Mouse (Mus musculus) liver, adult 2 months (tissue): ENCODE measurements at regions not wholly inside any gene's neighbourhood (a gene's known extent, or its start where the extent isn't known, plus 50 kb on each side); places are given as distances from the start of the nearest gene placed in this dataset.

Source experiments
- DNase-seq: peaks from one replicate; pipeline ENCODE4 v3.0.0-alpha.2; 2011; ENCODE audit warnings: low read depth, low spot score; ENCODE audit errors: extremely low read depth
- H3K27ac ChIP-seq: fragments of 200-500 bp; replicated peaks from 2 replicates; pipeline ENCODE4 v1.5.1; 2012; ENCODE audit warnings: low read depth, mild to moderate bottlenecking, control low read depth, inconsistent platforms, low read length; ENCODE audit not compliant: insufficient read depth
- H3K27me3 ChIP-seq: fragments of 200-500 bp; 2 replicates; pipeline ENCODE4 v1.6.1; 2012; ENCODE audit warnings: mild to moderate bottlenecking, moderate library complexity, low read length, inconsistent platforms; ENCODE audit not compliant: control insufficient read depth, insufficient read depth
- H3K36me3 ChIP-seq: fragments of 200-500 bp; 2 replicates; pipeline ENCODE4 v1.6.1; 2012; ENCODE audit warnings: low read length, inconsistent platforms; ENCODE audit not compliant: control insufficient read depth, insufficient read depth
- H3K4me1 ChIP-seq: fragments of 200-500 bp; 2 replicates; pipeline ENCODE4 v1.6.1; 2011; ENCODE audit warnings: low read length; ENCODE audit not compliant: control insufficient read depth, insufficient read depth
- H3K4me3 ChIP-seq: fragments of 200-500 bp; 2 replicates; pipeline ENCODE4 v1.5.1; 2011; ENCODE audit warnings: low read depth, mild to moderate bottlenecking, control low read depth, low read length, moderate library complexity; ENCODE audit not compliant: insufficient read depth
- H3K79me2 ChIP-seq: fragments of 200-500 bp; 2 replicates; pipeline ENCODE4 v1.6.1; 2012; ENCODE audit warnings: inconsistent platforms, mild to moderate bottlenecking, low read length, moderate library complexity; ENCODE audit not compliant: control insufficient read depth, insufficient read depth
- H3K9ac ChIP-seq: fragments of 200-500 bp; 2 replicates; pipeline ENCODE4 v1.6.1; 2012; ENCODE audit warnings: low read depth, mild to moderate bottlenecking, control low read depth, inconsistent platforms, low read length
- CTCF ChIP-seq: fragments of 200-500 bp; IDR thresholded peaks from 2 replicates; pipeline ENCODE4 v1.5.1; 2011; ENCODE audit warnings: low read depth, low read length, control low read depth
- POLR2A ChIP-seq: fragments of 200-500 bp; IDR thresholded peaks from 2 replicates; pipeline ENCODE4 v1.6.1; 2011; ENCODE audit warnings: low read length, control low read depth; ENCODE audit not compliant: insufficient read depth; ENCODE audit errors: extremely low read depth
- WGBS: fragments of 180-500 bp; shearing (Covaris S2); methylation state at CpG from one replicate; pipeline ENCODE4 v1.1.7; 2018; 5-methylcytosine and 5-hydroxymethylcytosine counted together

GRCm38 (mm10) chr13:97847561-97847960, 87.1 kb upstream of the Gm10260 start:
- Histone ChIP-seq H3K4me3 (no peak overlapping the region), H3K4me1 (no peaks in the 10 kb centered on the region), H3K27ac (no peak overlapping the region), H3K79me2 (no peaks in the 10 kb centered on the region), H3K9ac (no peak overlapping the region), H3K36me3 (no peaks in the 10 kb centered on the region), H3K27me3 (no peaks in the 10 kb centered on the region)
- DNase-seq: no peak
- TF ChIP-seq CTCF: no peak
- TF ChIP-seq POLR2A: no peak
- WGBS: 93% methylated on average over 6 of the region's 6 CpGs

- no peak overlapping the region for H3K27ac ChIP-seq
- no peaks in the 10 kb centered on the region for H3K36me3 ChIP-seq
- H3K4me3 ChIP-seq: no peak overlapping the region
- H3K27me3 ChIP-seq: no peaks in the 10 kb centered on the region
- no peaks in the 10 kb centered on the region for H3K79me2 ChIP-seq
- H3K4me1 ChIP-seq: no peaks in the 10 kb centered on the region
- no peak overlapping the region for H3K9ac ChIP-seq
- 91% methylated on average over 5 of the region's 5 CpGs for WGBS
- no peak for TF ChIP-seq POLR2A
- no peak for TF ChIP-seq CTCF
- no peak for DNase-seq
These were observed 84.7 kb upstream of the Gm10260 start for GRCm38 (mm10) chr13:97845148-97845547.

DNA sequence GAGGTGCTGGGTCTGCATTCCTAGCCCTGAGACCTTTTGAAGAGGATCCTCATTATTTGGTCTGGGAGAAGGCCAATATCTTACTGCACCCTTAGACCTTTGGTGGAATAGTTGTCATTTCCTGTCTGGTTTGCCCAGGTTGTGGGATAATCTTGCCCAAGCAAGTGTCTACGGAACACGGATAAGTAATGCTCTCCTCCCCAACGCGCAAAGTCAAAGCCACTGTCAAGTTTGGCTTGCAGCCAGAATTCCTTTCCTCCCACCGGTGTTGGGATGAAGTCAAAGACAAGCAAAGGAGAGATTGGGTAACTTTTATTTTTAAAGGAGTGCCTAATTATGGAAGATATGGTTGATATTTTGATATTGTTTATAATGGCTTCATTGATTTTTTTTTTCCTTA, 82.4 kb upstream of the Gm10260 start:
- 33% methylated on average over 5 of the region's 5 CpGs for WGBS
- H3K27me3 ChIP-seq: no peaks in the 10 kb centered on the region
- no peak overlapping the region for H3K27ac ChIP-seq
- H3K9ac ChIP-seq: no peak overlapping the region
- no peak for DNase-seq
- no peaks in the 10 kb centered on the region for H3K4me1 ChIP-seq
- no peak for TF ChIP-seq CTCF
- no peak for TF ChIP-seq POLR2A
- no peaks in the 10 kb centered on the region for H3K79me2 ChIP-seq
- no peak overlapping the region for H3K4me3 ChIP-seq
- no peaks in the 10 kb centered on the region for H3K36me3 ChIP-seq

DNA sequence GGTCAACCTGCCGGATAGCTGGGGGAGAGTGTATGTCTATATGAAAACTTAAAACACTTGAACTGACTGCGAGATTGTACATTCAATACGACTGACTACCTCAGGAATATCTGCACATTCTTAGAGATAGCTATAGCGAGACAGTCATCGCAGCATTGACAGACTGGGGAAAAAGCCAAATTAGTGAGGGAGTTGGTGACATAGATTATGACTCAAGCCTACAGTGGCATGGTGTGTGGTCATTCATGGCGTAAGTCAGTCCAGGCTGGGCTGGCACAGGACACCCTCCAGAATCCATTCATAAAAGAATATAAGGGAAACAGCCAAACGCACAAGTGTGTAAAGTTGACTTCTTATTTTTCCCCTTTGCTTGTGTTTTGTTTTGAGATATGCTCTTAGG, 81.1 kb upstream of the Gm10260 start:
- no peaks in the 10 kb centered on the region for H3K4me1 ChIP-seq
- TF ChIP-seq POLR2A (no peak), CTCF (no peak)
- no peak overlapping the region for H3K27ac ChIP-seq
- DNase-seq: no peak
- H3K36me3 ChIP-seq: no peaks in the 10 kb centered on the region
- H3K9ac ChIP-seq: no peak overlapping the region
- H3K4me3 ChIP-seq: no peak overlapping the region
- H3K27me3 ChIP-seq: no peaks in the 10 kb centered on the region
- WGBS: 89% methylated on average over 7 of the region's 7 CpGs
- no peaks in the 10 kb centered on the region for H3K79me2 ChIP-seq

DNA sequence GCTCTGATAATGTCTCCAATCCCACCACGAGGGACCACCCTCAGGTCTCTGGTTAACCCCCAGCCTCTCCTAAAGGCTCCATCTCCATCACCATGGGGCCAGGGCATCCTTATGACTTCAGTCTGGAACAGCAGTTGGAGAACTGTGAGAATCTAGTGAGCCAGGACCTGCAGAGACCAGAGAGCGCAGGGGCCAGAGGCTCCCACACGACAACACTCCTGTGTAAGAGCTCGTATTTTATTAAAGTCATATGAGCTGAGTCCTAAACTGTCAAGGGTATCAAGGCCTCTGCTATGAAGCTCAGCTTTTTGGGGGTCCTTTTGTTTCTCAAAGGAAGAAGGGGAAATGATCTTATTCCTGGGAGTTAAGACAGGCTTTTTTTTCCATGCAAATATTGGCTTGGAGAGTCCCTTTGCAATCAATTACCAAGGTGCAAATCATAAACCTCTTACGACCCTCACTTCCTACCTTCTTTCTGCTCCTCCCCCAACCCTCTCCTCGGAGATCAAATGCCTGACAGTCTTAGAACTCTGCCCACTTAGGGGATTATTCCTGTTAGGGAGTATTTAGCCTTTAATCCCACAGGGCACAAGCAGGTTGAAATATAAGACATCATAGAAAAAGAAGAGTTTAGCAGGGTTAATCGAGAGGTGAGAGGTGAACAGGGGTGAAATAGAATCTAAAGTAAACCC, 79.3 kb upstream of the Gm10260 start:
- no peaks in the 10 kb centered on the region for H3K27me3 ChIP-seq
- H3K79me2 ChIP-seq: no peaks in the 10 kb centered on the region
- no peak overlapping the region for H3K27ac ChIP-seq
- no peak for DNase-seq
- no peak overlapping the region for H3K9ac ChIP-seq
- H3K4me3 ChIP-seq: no peak overlapping the region
- no peak for TF ChIP-seq POLR2A
- TF ChIP-seq CTCF: no peak
- no peaks in the 10 kb centered on the region for H3K36me3 ChIP-seq
- WGBS: 57% methylated on average over 7 of the region's 7 CpGs
- H3K4me1 ChIP-seq: no peaks in the 10 kb centered on the region

DNA sequence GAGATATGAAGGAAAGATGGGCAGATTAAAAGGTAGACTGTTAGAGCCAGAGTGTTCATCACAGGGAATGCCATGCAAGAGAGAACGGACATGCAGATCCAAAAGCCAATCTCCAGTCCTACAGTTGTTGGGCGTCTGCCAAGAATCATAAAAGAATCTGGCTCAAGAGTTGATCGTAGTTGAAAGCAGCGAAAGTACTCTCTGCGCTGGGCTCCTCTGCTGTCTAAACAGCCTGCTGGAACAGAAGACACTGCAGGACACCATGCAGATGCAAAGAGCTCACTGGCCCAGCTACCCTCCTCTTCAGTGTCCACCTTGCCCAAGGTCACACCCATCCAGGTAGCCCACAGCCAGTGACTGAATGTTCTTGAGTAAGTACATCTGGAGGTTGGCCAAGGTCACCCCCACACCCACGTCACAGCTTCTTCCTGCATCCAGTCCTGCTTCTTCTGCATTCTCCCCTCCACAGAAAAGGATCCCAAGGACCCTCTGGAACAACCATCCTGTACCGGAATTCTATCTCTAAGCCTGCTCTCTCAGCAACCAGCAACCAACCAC, 77.1 kb upstream of the Gm10260 start:
- H3K4me3 ChIP-seq: no peak overlapping the region
- no peak overlapping the region for H3K27ac ChIP-seq
- no peaks in the 10 kb centered on the region for H3K4me1 ChIP-seq
- no peaks in the 10 kb centered on the region for H3K36me3 ChIP-seq
- no peaks in the 10 kb centered on the region for H3K27me3 ChIP-seq
- H3K79me2 ChIP-seq: no peaks in the 10 kb centered on the region
- no peak for TF ChIP-seq POLR2A
- TF ChIP-seq CTCF: no peak
- WGBS: 34% methylated on average over 7 of the region's 7 CpGs
- no peak overlapping the region for H3K9ac ChIP-seq
- peak; percentile 29 for DNase-seq
